Mouse (Mus musculus) bone marrow, adult 2 months (tissue): Measurements from ENCODE around the gene Mex3a.
A peak's percentile ranks its signal among the peaks of the same experiment; 100 is the strongest.

Experiments used
- CTCF ChIP-seq: fragments of 200-500 bp; IDR thresholded peaks from 2 replicates; pipeline ENCODE4 v1.5.1; 2011; ENCODE audit warnings: low read length, control low read depth; ENCODE audit not compliant: control insufficient read depth, insufficient read depth
- POLR2A ChIP-seq: fragments of 200-500 bp; IDR thresholded peaks from 2 replicates; pipeline ENCODE4 v1.6.1; 2011; ENCODE audit warnings: low read depth, mild to moderate bottlenecking, control low read depth, low read length, borderline replicate concordance; ENCODE audit not compliant: control insufficient read depth

GRCm38 (mm10) chr3:88544514-88544913 is 12.3 kb downstream of the Mex3a start:
- TF ChIP-seq CTCF (peak; percentile 40; the same call in 1 of the 2 replicates), POLR2A (no peak)
